Mouse (Mus musculus) midbrain, embryonic 16.5 days (tissue): ENCODE data around the gene Cdc25a. TPM values are rescaled to one million over a fixed set of nuclear protein-coding genes. Genes with fewer than 3 reads are reported as not detected.

ENCODE experiments used
- microRNA-seq: library from miRNA; unstranded; fragments of <30 nt; microRNA quantifications from one replicate; pipeline ENCODE4, GENCODE M21; 2017
- polyA plus RNA-seq: library from polyadenylated mRNA; unstranded; fragments of >200 nt; fragmentation: Nextera tagmentation; extraction: Ambion mirVana; gene quantifications from 2 replicates; pipeline ENCODE4 v1.2.1, GENCODE M21; 2015

Gene Cdc25a
- polyA plus RNA-seq, 1 experiment from 2014 or later, result 9.9 TPM

Small RNA genes lying within 50 kb of the gene (microRNA-seq; reads per million reads assigned to microRNA genes)
- 1.6 reads per million for gene Mir7089

Other genes with a start within 250 kb of the Cdc25a start
- not detected in 2 replicates for gene Fbxw24, start 249.5 kb upstream of the Cdc25a start, polyA plus RNA-seq
- not detected in 2 replicates for gene Fbxw25, start 210.9 kb upstream of the Cdc25a start, polyA plus RNA-seq
- gene Fbxw18, start 172.9 kb upstream of the Cdc25a start, polyA plus RNA-seq, result 0.14 TPM in 1 of 2 replicates, not detected in the other
- gene Fbxw26, start 129.5 kb upstream of the Cdc25a start, polyA plus RNA-seq, result not detected in 2 replicates
- not detected in 2 replicates for gene Fbxw27, start 84.9 kb upstream of the Cdc25a start, polyA plus RNA-seq
- gene Spink8, start 63.3 kb upstream of the Cdc25a start, polyA plus RNA-seq, result 0.31 TPM in 1 of 2 replicates, not detected in the other
- 64.9 and 69.9 TPM in 2 replicates for gene Nme6, start 42.8 kb upstream of the Cdc25a start, polyA plus RNA-seq
- 0.29 and 0.68 TPM in 2 replicates for gene Camp, start 26.0 kb upstream of the Cdc25a start, polyA plus RNA-seq
- 211 and 213 TPM in 2 replicates for gene Map4, start 55.9 kb downstream of the Cdc25a start, polyA plus RNA-seq
- 80.0 and 105 TPM in 2 replicates for gene Smarcc1, start 242.1 kb downstream of the Cdc25a start, polyA plus RNA-seq
- 177 and 187 TPM in 2 replicates for gene Dhx30, start 242.3 kb downstream of the Cdc25a start, polyA plus RNA-seq